Mouse (Mus musculus): ENCODE data around the gene Rorc.

The Rorc gene

DNA sequence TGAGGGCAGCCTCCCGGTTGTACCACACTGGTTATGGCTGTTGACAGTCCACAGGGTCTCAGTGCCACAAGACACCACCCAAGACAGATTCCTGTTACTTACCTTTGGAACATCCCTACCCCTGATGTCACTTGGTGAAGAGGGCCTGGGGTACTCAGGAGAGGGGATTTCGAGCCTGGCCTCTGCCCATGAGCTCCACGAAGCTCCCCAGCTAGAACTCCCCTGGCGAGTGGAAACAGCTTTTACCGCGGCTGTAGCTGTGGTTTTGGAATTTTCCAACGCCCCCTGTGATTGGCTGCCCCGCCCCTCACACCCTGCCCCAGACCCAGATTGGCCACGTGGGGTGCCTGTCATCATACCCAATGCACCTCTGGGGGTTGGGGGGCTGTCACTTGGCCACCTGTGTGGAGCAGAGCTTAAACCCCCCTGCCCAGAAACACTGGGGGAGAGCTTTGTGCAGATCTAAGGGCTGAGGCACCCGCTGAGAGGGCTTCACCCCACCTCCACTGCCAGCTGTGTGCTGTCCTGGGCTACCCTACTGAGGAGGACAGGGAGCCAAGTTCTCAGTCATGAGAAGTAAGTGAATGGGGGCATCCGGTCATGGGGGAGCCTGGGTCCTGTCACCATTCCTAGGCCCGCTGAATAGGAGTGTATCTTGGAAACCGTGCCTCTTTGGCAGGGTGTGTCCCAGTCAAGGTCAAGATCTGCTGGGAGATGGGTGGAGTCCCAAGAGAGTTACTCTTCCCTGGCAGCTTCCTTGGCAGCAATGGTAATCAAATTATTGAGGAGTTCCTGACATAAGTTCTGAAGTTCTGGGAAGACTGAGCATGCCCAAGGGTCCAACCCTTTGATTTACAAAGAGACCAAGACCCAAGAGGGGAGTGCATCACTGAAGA is 4.7 kb downstream of the Rorc start:
- DNase-seq (ENCODE audit: low read depth): no peak

GRCm38 (mm10) chr3:94379831-94380510 is 7.4 kb downstream of the Rorc start:
- no peak for DNase-seq (ENCODE audit: low read depth)

GRCm38 (mm10) chr3:94382308-94382707 is 9.7 kb downstream of the Rorc start:
- DNase-seq (ENCODE audit: low read depth): no peak

- no peak for DNase-seq (ENCODE audit: low read depth)
Observed at GRCm38 (mm10) chr3:94383476-94383875, 10.9 kb downstream of the Rorc start.

DNA sequence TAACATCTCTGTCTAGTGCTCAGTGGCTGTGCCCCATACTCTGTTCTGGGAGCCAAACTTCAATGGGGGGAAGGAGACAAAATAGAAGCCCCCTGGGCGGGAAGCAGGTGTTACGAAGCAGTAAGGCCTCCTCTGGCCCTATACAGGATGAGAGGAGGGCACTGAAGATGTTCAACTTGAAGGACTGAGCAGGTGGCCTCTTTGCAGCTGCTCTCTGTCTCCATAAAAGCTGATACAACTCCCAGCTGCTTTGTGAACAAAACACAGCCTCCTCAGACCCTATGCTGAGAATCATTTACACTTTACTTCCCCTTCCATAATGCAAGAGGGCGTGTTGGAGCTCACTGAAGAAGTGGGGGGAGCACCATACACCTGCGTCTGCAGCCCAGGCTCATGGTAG is 14.1 kb downstream of the Rorc start:
- DNase-seq (ENCODE audit: low read depth): no peak

GRCm38 (mm10) chr3:94387391-94387790 is 14.8 kb downstream of the Rorc start:
- no peak for DNase-seq (ENCODE audit: low read depth)

- no peak for DNase-seq (ENCODE audit: low read depth)
Observed at GRCm38 (mm10) chr3:94388047-94388446, 15.5 kb downstream of the Rorc start.

GRCm38 (mm10) chr3:94389420-94389819 is 16.8 kb downstream of the Rorc start:
- no peak for DNase-seq (ENCODE audit: low read depth)

GRCm38 (mm10) chr3:94391001-94391400 is 18.4 kb downstream of the Rorc start:
- DNase-seq (ENCODE audit: low read depth): no peak

DNA sequence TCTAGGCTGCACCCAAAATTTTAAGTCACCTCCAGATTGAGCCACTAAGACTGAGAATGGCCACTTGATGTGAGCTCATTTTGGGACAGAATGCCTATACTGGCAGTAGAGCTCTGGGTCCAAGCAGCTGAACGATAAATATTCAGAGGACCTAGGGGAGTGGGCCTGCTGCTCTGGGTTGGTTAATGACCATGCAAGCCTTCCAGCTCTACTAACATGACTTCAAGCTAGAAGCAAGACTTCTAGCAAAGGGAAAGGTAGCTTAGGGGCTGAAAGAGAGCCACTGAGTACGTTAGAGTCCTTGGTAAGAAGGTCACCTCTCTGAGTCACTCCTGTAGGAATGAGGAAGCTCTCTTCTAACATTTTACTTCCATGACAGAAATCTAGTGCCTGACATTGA is 19.5 kb downstream of the Rorc start:
- DNase-seq (ENCODE audit: low read depth): no peak

DNA sequence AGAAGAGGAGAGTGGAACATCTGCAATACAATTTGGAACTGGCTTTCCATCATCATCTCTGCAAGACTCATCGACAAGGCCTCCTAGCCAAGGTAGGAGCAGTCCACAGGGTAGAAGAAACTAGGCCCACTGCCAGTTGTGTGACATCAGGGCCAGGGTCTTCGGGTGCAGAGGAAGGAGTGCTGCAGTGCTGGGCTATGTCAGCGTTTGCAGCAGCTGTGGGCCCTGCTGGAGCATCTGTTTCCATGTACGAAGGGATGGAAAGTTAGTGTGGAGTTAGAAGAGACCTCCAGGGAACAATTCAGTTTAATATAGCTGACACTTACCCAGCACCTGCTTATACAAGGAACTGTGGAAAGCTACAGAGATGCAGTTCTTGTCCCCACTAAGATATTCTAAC is 20.5 kb downstream of the Rorc start:
- no peak for DNase-seq (ENCODE audit: low read depth)

DNA sequence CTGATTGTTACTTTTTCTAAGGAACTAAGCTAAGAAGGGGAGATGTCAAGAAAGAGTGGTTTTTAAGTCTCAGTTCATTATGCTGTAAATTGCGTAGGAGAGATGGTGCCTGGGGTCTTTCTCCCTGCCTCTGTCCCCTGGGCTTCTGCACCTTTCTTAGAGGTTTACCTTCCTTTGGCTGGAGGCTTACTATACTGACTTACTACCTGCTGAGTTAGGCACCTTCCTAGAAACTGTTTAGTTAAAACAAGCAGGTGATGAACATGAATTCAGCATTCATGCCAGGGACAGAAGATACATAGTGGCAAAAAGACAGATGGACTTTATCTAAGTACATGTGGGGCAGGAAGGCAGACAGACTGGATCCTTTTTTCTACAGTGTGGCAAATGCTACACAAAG is 23.7 kb downstream of the Rorc start:
- DNase-seq (ENCODE audit: low read depth): no peak

DNA sequence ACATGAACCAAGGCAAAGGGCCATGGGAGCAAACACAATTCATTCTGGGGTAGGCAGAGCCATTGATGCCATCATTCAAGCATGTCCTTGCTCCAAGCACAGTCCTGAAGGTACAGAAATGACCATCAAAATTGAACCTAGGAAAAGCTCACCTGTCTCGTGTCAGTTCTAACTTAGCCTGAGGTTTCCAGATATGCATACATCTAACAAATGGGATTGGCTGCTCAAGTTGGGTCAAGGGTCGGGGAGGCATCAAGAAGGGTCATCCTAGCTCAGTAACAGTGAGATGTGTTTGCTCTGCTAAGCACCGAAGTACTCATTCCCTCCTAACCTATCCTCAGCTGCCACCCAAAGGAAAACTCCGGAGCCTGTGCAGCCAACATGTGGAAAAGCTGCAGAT is 24.3 kb downstream of the Rorc start:
- DNase-seq (ENCODE audit: low read depth): no peak

DNA sequence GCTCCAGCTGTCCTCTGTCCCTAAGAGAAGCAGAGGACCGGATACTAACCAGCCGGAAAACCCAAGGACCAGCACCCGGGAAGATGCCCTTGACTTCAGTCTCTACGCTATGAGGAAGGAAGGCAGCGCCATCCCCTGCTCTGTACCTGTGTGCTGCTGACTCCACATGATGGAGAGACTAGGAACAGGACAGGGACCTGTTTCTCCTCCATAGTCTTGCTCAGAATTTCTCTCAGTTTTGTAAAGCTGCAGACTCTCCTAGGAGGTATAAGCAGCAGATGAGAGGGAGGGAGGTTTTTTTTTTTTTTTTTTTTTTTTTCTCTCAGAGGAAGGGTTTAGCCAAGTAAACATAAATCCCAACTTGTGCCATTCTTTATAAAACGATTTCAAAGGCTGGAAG is 25.6 kb downstream of the Rorc start, which contains the start of gene Lingo4:
Lingo4 (plus strand) TSS at position 301 of the 400 bp plus-strand sequence.
- DNase-seq (ENCODE audit: low read depth): no peak

- no peak for DNase-seq (ENCODE audit: low read depth)
Observed at GRCm38 (mm10) chr3:94398943-94399481, 26.4 kb downstream of the Rorc start.

GRCm38 (mm10) chr3:94399663-94400310 is 27.2 kb downstream of the Rorc start:
- DNase-seq (ENCODE audit: low read depth): no peak

DNA sequence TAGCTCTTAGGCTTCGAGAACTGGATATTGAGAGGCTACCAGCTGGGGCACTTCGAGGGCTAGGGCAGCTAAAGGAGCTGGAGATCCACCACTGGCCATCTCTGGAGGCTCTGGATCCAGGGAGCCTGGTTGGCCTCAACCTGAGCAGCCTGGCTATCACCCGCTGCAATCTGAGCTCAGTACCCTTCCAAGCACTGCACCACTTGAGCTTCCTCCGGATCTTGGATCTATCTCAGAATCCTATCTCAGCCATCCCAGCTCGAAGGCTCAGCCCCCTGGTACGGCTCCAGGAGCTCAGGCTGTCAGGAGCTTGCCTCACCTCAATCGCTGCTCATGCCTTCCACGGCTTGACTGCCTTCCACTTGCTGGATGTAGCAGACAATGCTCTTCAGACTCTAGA is 29.9 kb downstream of the Rorc start:
- no peak for DNase-seq (ENCODE audit: low read depth)

DNA sequence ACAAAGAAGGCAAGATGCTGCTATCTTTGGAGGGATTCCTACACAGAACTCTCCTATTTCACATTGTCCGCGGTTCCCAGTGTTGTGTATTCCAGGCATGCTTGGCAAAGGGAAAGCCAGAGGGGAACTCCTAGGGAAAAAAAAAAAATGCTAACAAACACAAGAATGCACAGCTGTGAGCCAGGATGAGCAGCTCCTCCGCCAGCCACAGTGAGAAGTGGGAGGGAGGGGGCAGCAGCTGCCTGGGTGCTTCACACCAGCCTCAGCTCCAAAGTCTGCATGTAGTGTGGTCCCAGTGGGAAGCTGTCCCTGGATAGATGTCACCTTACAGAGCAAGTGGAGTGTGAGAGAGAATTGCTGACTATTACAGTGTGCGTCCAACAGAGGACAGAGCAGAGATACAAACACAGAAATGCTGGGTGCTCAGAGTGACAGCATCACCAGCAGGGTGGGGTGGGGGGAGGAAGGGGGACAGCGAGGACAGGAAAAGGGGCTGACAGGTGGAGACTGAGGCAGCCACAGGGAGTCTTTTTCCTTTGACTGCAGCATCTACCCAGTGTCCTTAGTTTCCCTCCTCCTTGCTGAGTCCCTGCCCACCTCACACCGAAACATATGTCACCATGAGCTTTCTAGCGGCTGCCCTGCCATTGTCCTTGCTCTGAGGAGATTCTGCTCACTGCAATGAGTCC is 31.9 kb downstream of the Rorc start:
- DNase-seq (ENCODE audit: low read depth): no peak

DNA sequence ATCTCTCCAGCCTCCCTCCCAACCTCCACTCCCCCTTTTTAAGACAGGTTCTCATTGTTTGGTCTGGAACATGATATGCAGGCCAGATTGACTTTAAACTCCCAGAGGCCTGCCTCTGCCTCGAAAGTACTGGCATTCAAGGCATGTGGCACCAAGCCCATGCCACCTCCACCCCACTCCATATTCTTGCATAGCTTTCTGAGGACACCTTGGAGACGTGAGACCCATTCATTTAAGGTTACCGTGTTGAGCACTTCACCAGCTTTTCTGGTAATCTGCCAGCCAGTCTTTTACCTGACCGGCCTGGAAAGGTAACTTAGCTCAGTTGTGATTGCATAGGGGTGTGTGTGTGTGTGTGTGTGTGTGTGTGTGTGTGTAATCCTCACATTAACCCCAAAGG is 33.0 kb downstream of the Rorc start:
- DNase-seq (ENCODE audit: low read depth): no peak

- DNase-seq (ENCODE audit: low read depth): no peak
Observed at GRCm38 (mm10) chr3:94412530-94412929, 39.9 kb downstream of the Rorc start.

- DNase-seq (ENCODE audit: low read depth): peak; percentile 81
Observed at GRCm38 (mm10) chr3:94413031-94413679, 40.6 kb downstream of the Rorc start, which contains the start of gene Tdrkh. Tdrkh (plus strand) TSS chr3:94413273.

Measured in c-Kit-positive CD71-positive TER-119-negative erythroid progenitor cells, embryonic 14.5 days (primary cell).